Mouse (Mus musculus): ENCODE data around the gene Dgat2. TPM values are rescaled to one million over a fixed set of nuclear protein-coding genes. Genes with fewer than 3 reads are reported as not detected.

Gene Dgat2
- total RNA-seq, 2 experiments from 2014 or later, result 272 to 339 TPM

DNA sequence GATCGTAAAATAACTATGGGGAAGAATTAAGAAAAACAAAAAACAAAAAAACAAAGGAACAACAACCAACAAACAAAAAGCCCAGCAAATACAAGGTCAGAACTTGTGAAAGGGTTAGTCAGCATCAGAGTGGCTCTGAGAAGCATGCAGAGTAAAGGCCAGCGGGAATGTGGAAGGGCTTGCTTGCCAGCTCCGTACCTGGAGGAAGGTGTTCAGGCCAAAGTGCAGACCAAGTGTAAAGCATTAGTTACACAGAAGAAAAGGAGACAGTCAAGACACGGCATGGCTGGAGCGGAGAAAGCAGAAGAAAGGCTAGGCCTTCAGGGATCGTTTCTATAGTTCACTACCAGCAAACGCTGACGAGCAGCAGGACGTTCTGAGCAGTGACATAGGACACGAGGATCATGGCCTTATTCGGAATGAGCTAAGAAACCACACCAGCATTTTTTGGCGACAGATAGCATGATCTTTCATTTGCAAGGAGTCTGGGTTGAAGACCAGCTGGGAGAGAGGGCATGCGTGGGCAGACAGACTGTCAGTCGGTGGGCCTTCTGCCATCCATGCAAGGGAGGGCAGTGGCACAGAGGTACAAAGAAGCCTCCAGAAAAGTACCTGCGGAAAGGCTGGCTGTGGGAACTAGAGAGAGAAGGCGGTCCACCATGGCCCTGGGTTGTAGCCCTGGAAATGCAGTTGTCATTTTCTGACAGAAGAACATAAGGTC is 68.4 kb downstream of the Dgat2 start:
- DNase-seq (ENCODE audit: low spot score), result no peak
- intact Hi-C loops (cut with DNase I), result loop anchor here (5.0 kb wide), 1 partner anchor 118 kb away; no protein-coding TSS in a partner anchor

DNA sequence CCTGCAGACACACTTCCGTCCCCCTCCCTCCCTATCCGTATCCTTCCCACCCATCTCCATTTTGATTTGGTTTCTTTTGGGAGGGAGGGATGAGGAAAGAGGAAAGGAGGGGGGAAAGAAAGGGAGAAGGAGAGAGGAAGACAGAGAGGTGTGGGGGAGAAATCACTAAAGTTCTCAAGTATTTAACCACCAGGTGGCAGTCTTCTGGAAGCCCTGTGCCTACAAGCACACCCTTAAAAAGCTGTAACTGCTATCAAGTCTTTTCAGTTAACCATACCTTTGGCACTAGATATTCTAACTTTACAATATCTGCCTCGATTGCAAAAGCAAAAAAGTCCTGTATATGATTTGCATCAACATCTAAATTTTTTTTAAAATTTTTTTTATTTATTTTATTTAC is 75.0 kb downstream of the Dgat2 start:
- DNase-seq (ENCODE audit: low spot score), result no peak
- intact Hi-C loops (cut with DNase I), result loop anchor here (1.0 to 5.0 kb wide), 2 partner anchors 44 to 145 kb away; no protein-coding TSS in a partner anchor

DNA sequence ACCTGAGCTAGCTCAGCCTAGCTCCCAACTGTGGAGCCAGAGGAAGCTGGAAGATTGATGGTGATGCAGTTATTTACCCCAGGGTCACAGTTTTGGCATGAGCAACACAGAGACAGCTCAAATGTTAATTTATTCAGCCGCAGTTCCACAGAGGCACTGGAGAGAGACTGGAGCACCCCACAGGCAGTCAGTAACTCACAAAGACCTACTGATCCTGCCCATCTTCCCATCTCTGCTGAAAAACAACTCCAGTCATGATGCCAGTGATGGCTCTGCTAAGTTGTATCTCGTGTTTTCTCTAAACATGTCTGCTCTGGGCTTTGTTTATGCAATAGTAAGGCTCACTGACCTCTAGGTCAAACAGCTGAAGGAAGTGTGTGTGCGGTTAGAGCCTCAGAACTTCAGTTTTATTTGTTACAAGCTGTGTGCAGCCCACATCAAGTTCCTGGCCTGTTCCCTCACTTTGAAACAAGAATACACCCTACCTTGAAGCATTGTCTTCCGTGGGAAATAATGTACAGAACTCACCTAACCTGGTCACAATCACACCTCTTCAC is 75.7 kb downstream of the Dgat2 start:
- no peak for DNase-seq (ENCODE audit: low spot score)
- intact Hi-C loops (cut with DNase I), result loop anchor here (1.0 to 5.0 kb wide), 2 partner anchors 45 to 146 kb away; no protein-coding TSS in a partner anchor

Other genes starting within 250 kb of the Dgat2 start
- 10 to 100 TPM; 24.9 to 26.3 TPM for gene Uvrag, start 41.6 kb downstream of the Dgat2 start, total RNA-seq (2021)
- not detected for gene Mogat2, start 55.9 kb upstream of the Dgat2 start, total RNA-seq (2021)
- 1 to 10 TPM; 3.0 to 4.4 TPM for gene Map6, start 84.7 kb upstream of the Dgat2 start, total RNA-seq (2021)
- gene Serpinh1, start 170.5 kb upstream of the Dgat2 start, total RNA-seq (2021), result 100 to 1,000 TPM; 378 to 449 TPM
- 10 to 100 TPM; 20.1 to 24.1 TPM for gene Gdpd5, start 198.7 kb upstream of the Dgat2 start, total RNA-seq (2021)

Measured in heart, postnatal 25 days (tissue).